Mouse (Mus musculus) ovary, adult 2 months (tissue): ENCODE results near the gene Ythdf2. TPM values are rescaled to one million over a fixed set of nuclear protein-coding genes. Genes with fewer than 3 reads are reported as not detected.

Experiments
- polyA plus RNA-seq: library from polyadenylated mRNA; depleted of rRNA; stranded (reverse); fragments of >200 nt; gene quantifications from 2 replicates; pipeline ENCODE4 v1.2.3, GENCODE M21; 2012; rRNA removed

Gene Ythdf2
- 19.0 and 24.3 TPM in 2 replicates for polyA plus RNA-seq

GRCm38 (mm10) chr4:132211953-132212734, at the start of gene Ythdf2:
Gene Ythdf2, minus strand, starts transcription at chr4:132212303.

DNA sequence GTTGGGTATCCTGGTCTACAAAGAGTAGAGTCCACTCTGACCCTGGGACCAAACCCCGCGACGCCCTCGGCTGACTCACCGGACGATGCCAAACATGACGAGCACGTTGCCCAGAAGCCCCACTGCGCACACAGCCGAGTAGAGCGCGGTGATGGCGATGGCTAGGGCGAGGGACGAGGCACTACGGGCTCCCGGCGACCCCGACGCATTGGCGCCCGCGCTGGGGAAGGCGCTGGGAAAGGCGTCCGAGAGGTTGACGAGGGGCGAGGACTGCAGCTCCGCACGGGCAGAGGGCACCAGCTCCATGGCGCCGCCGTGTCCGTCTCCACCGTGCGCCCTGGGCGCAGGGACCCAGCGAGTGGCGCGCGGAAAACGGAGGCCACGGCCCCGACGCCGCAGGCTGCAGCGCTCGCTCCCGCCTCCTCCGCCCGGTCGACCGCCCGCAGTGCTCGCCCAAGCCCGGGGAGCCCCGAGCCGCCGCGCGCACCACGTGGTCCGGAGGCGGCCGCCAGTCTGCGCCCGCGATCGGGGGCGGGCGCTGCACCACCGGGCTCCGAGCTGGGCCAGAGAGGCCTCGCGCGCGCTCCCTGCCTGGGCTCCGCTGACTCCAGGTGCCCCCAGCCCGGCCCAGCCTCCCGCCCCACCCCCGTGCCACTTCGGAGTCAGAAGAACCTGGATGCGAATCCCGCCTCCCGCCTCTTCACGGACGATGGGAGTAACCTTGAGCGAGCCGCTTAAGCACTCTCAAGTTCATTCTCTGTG, 67.8 kb downstream of the Ythdf2 start, which contains the start of gene Oprd1:
Gene Oprd1 (minus strand): TSS at position 407 of the 762 bp plus-strand sequence.

Other genes with a start within 250 kb of the Ythdf2 start
- gene Gm10300, start 137.6 kb downstream of the Ythdf2 start, polyA plus RNA-seq, result 0.07 and 0.10 TPM in 2 replicates
- gene Epb41, start 137.0 kb downstream of the Ythdf2 start, polyA plus RNA-seq, result 14.9 and 16.5 TPM in 2 replicates
- 0.62 and 1.1 TPM in 2 replicates for gene Oprd1, start 67.8 kb downstream of the Ythdf2 start, polyA plus RNA-seq
- 17.5 and 21.0 TPM in 2 replicates for gene Gmeb1, start 49.3 kb upstream of the Ythdf2 start, polyA plus RNA-seq
- 2.9 and 3.2 TPM in 2 replicates for gene Taf12, start 62.1 kb upstream of the Ythdf2 start, polyA plus RNA-seq
- gene Rab42, start 91.1 kb upstream of the Ythdf2 start, polyA plus RNA-seq, result 4.3 and 4.9 TPM in 2 replicates
- 24.2 and 24.9 TPM in 2 replicates for gene Trnau1ap, start 117.2 kb upstream of the Ythdf2 start, polyA plus RNA-seq
- 7.1 and 9.7 TPM in 2 replicates for gene Rcc1, start 141.3 kb upstream of the Ythdf2 start, polyA plus RNA-seq
- 7.0 and 8.8 TPM in 2 replicates for gene Phactr4, start 210.2 kb upstream of the Ythdf2 start, polyA plus RNA-seq